ENCODE assay signal across 7 mouse cellular contexts in genomic region chr12:76254725-76255498, GRCm38 (mm10). TPM values are rescaled to one million over a fixed set of nuclear protein-coding genes. Genes with fewer than 3 reads are reported as not detected.
DNase-seq lines count a peak whose midpoint lies in the region; ATAC-seq lines count a peak whose summit lies in the region.

TSS of gene Mthfd1 (plus strand) at chr12:76255298.

- DNase-seq in adrenal gland, adult 2 months, result peak; percentile 97
- DNase-seq in embryo, embryonic 11.5 days (ENCODE audit: low read depth, low spot score), result peak; percentile 91
- peak; percentile 83 to 90 for DNase-seq in gastrocnemius, postnatal 36 days
- DNase-seq in left cerebral cortex, postnatal 25 days (ENCODE audit: low spot score in 2 of 2), result peak; percentile 95 to 99
- peak; percentile 95 for DNase-seq in midbrain, embryonic 10.5 days (ENCODE audit: low spot score)
- DNase-seq in right cerebral cortex, postnatal 4 days, result peak; percentile 89

- H3K27ac ChIP-seq in intestine, embryonic 15.5 days, result peak within 1 kb of the TSS; percentile 67
- H3K27ac ChIP-seq in midbrain, embryonic 10.5 days (replicated peaks), result peak within 1 kb of the TSS; percentile 89

- intact Hi-C loops in gastrocnemius, postnatal 36 days (cut with DNase I), result no loop called here
- intact Hi-C loops in left cerebral cortex, postnatal 25 days (cut with DNase I), result no loop called here

- H3K27me3 ChIP-seq in intestine, embryonic 15.5 days (replicated peaks), result no peaks in the 10 kb centered on the region
- no peaks in the 10 kb centered on the region; the same call in 1 of the 2 replicates for H3K27me3 ChIP-seq in midbrain, embryonic 10.5 days (ENCODE audit: low read depth, poor library complexity, severe bottlenecking)

- H3K4me3 ChIP-seq in intestine, embryonic 15.5 days (replicated peaks), result peak within 1 kb of the TSS; percentile 66
- H3K4me3 ChIP-seq in midbrain, embryonic 10.5 days, result peak within 1 kb of the TSS; percentile 79

- WGBS in intestine, embryonic 15.5 days, result 1% methylated on average over 43 of the region's 43 CpGs
- 2% methylated on average over 43 of the region's 43 CpGs for WGBS in midbrain, embryonic 10.5 days

- H3K9ac ChIP-seq in intestine, embryonic 15.5 days, result peak within 1 kb of the TSS; percentile 66

- H3K4me2 ChIP-seq in intestine, embryonic 15.5 days (replicated peaks), result peak within 1 kb of the TSS; percentile 90

- H3K9me3 ChIP-seq in intestine, embryonic 15.5 days, result no peaks in the 10 kb centered on the region
- H3K9me3 ChIP-seq in midbrain, embryonic 10.5 days (replicated peaks), result no peaks in the 10 kb centered on the region

- H3K36me3 ChIP-seq in intestine, embryonic 15.5 days, result no peaks in the 10 kb centered on the region
- no peaks in the 10 kb centered on the region for H3K36me3 ChIP-seq in midbrain, embryonic 10.5 days

- peak; percentile 99 for ATAC-seq in intestine, embryonic 15.5 days

- H3K4me1 ChIP-seq in intestine, embryonic 15.5 days (replicated peaks), result 0 out of 2 replicates have a peak, but pooled peaks cover 3% of the 10 kb centered on the region
- H3K4me1 ChIP-seq in midbrain, embryonic 10.5 days, result peaks cover 37% of the 10 kb centered on the region

RNA-seq across cellular contexts. Expression of gene Mthfd1, which starts in this region (rescaled TPM):
- total RNA-seq in adrenal gland, adult 2 months (2021), result 10 to 100 TPM; 41.8 to 49.4 TPM
- 16.0 and 18.1 TPM in 2 replicates for polyA plus RNA-seq in adrenal gland, adult 2 months (2012; rRNA removed)
- total RNA-seq in gastrocnemius, postnatal 36 days (2021), result 10 to 100 TPM; 28.8 to 34.5 TPM
- polyA plus RNA-seq in intestine, embryonic 15.5 days (2015; fragmentation: Nextera tagmentation; extraction: Ambion mirVana), result 102 TPM in 2 replicates
- 10 to 100 TPM; 34.4 to 36.1 TPM for total RNA-seq in left cerebral cortex, postnatal 25 days (2021)
- polyA plus RNA-seq in midbrain, embryonic 10.5 days (2016; fragmentation: Nextera tagmentation; extraction: Ambion mirVana), result 82.4 and 91.8 TPM in 2 replicates

Comparison
In these comparisons a context has a peak if more than half of its experiments do, and no peak if none do; other contexts are left out.
1. Peak in every context shown above with its lines: DNase-seq, ATAC-seq, H3K4me3 ChIP-seq and H3K27ac ChIP-seq.